Mouse (Mus musculus): ENCODE results near the gene Ccdc185.

DNA sequence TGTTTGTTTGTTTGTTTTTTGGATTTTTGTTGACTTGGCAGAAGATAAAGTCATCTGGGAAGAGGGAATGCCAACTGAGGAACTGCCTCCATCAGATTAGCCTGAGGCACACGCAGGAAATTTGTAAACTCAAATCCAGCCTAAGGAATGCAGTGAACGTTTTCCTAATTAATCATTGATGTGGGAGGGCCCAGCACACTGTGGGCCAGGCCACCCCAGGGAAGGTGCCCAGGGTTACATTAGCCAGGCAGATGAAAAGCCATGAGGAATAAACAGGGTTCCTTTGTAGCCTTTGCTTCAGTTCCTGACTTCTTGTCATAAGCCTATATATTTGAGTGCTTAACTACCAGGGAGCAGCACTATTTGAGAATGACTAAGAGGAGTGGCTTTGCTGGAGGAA lies 44.1 kb downstream of the Ccdc185 start:
- TF ChIP-seq POLR2A (IDR thresholded peaks at IDR 0.05; ENCODE audit: borderline replicate concordance, low read depth, low read length) (no peak), CTCF (IDR thresholded peaks at IDR 0.05; ENCODE audit: low read depth, low read length) (no peak)

Data from bone marrow macrophage, adult 2 months (primary cell).